ENCODE assay signal across 17 mouse cellular contexts in the genomic region with DNA sequence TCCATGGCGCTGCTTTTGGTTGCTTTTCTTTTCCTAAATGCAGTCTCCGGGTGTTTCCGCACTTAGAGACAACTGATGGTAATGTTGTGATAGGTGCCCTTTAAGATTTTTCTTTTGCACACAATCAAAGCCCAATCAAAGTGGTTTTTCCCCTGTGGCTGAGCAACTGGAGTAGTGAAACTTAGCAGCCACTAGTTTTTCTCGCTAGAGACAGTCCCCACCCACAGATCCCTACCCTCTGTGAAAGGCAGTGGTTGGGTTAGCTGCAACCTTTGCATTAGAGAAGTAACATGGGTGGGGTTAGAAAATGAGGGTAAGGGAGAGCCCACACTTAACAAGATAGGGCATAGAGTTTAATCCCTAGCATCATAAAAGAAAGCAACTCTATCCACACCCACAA. TPM values are rescaled to one million over a fixed set of nuclear protein-coding genes. Genes with fewer than 3 reads are reported as not detected.
DNase-seq lines count a peak whose midpoint lies in the region; ATAC-seq lines count a peak whose summit lies in the region.
"Had no signal": no experiment of that assay in that cellular context is flagged by ENCODE, and none has a peak within 500 bp of the region (broad histone marks: within the 10 kb centered on the region; RNA-seq: fewer than 3 reads in every experiment).

No protein-coding gene starts in this region.

- no peaks in the 10 kb centered on the region for H3K36me3 ChIP-seq in macrophage (ENCODE audit: inconsistent target)
- H3K36me3 ChIP-seq: embryonic facial prominence, embryonic 13.5 days; forebrain, embryonic 12.5 days; limb, embryonic 10.5 days had no signal

- H3K27ac ChIP-seq in macrophage, result peak overlapping the region; percentile 98
- H3K27ac ChIP-seq: embryonic facial prominence, embryonic 13.5 days; forebrain, embryonic 12.5 days; layer of hippocampus, adult 2 months; limb, embryonic 10.5 days had no signal

- no peak overlapping the region for H3K4me3 ChIP-seq in macrophage (ENCODE audit: inconsistent target)
- H3K4me3 ChIP-seq: embryonic facial prominence, embryonic 13.5 days; forebrain, embryonic 12.5 days; layer of hippocampus, adult 2 months; limb, embryonic 10.5 days had no signal

- 82% methylated on average over 4 of the region's 4 CpGs for WGBS in macrophage (ENCODE audit: missing documents)

- intact Hi-C loops in left cerebral cortex, postnatal 10 days (cut with DNase I), result no loop called here

- no peaks in the 10 kb centered on the region for H3K79me2 ChIP-seq in macrophage (ENCODE audit: inconsistent target)

- no peak for DNase-seq in frontal cortex, postnatal 14 days (ENCODE audit: low spot score in 2 of 2)
- DNase-seq in spleen, postnatal 36 days (ENCODE audit: low spot score in 2 of 2), result peak; percentile 42 to 50
- DNase-seq in spleen, adult 18-20 months, result no peak
- DNase-seq in left cerebral cortex, postnatal 10 days (ENCODE audit: extremely low spot score in 1 of 2, low spot score in 2 of 2), result no peak
- DNase-seq in MN1 (ENCODE audit: low spot score), result no peak
- no peak for DNase-seq in thymus, postnatal 4 days
- DNase-seq: cerebellum, adult 9-11 months; kidney, adult 18-20 months; lung, postnatal 10 days; right cerebral cortex, postnatal 25 days had no signal

- 0 out of 2 replicates have a peak, but pooled peaks have one; percentile 35 for ATAC-seq in frontal cortex, adult (ENCODE audit: low TSS enrichment)
- ATAC-seq: midbrain, embryonic 16.5 days had no signal

RNA-seq across cellular contexts. Expression of a gene that starts 7.5 kb away (rescaled TPM):
- total RNA-seq in macrophage (2018; cell fraction: chromatin; rRNA removed), result 100 to 1,000 TPM in 6 of 26 experiments, 10 to 100 TPM in 20; 10.6 to 117 (median 74.4) TPM
- 100 to 1,000 TPM; 155 to 306 (median 211) TPM for total RNA-seq in macrophage (2018; cell fraction: cytosol; rRNA removed)
- total RNA-seq in macrophage (2018; cell fraction: nucleus; rRNA removed), result 100 to 1,000 TPM in 24 of 26 experiments, 10 to 100 TPM in 2; 54.0 to 337 (median 209) TPM
- polyA plus RNA-seq in macrophage (2018), result 156 to 374 TPM (median 283 TPM) in 3 replicates
- total RNA-seq in left cerebral cortex, postnatal 10 days (2021), result 1 to 10 TPM; 1.2 to 1.4 TPM

RNA-seq across cellular contexts. Expression of a gene that starts 51.4 kb away (rescaled TPM):
- 10 to 100 TPM; 10.9 to 46.8 (median 20.4) TPM for total RNA-seq in macrophage (2018; cell fraction: chromatin; rRNA removed)
- total RNA-seq in macrophage (2018; cell fraction: cytosol; rRNA removed), result 100 to 1,000 TPM; 184 to 321 (median 261) TPM
- total RNA-seq in macrophage (2018; cell fraction: nucleus; rRNA removed), result 100 to 1,000 TPM in 9 of 26 experiments, 10 to 100 TPM in 17; 54.4 to 191 (median 92.7) TPM
- polyA plus RNA-seq in macrophage (2018), result 180 to 539 TPM (median 250 TPM) in 3 replicates
- 100 to 1,000 TPM; 307 to 351 TPM for total RNA-seq in left cerebral cortex, postnatal 10 days (2021)

Comparison
In these comparisons a context has a peak if more than half of its experiments do, and no peak if none do; other contexts are left out.
1. DNase-seq: peak in spleen, postnatal 36 days (2 of 2); none in frontal cortex, postnatal 14 days (0 of 2), spleen, adult 18-20 months (0 of 2), left cerebral cortex, postnatal 10 days (0 of 2), MN1 (single experiment) and thymus, postnatal 4 days (single experiment).